Comparison of ENCODE assay signal across 9 mouse cellular contexts in genomic region chr11:98355732-98356299, GRCm38 (mm10). TPM values are rescaled to one million over a fixed set of nuclear protein-coding genes. Genes with fewer than 3 reads are reported as not detected.
DNase-seq lines count a peak whose midpoint lies in the region; ATAC-seq and TF ChIP-seq lines count a peak whose summit lies in the region.
"Had no signal": no experiment of that assay in that cellular context is flagged by ENCODE, and none has a peak within 500 bp of the region (broad histone marks: within the 10 kb centered on the region; RNA-seq: fewer than 3 reads in every experiment).

No protein-coding gene starts in this region.

- no peak for TF ChIP-seq POLR2A in MEL (IDR thresholded peaks at IDR 0.05; ENCODE audit: control insufficient read depth in 1 of 2, insufficient read depth in 1 of 2, low read depth in 1 of 2, low read length in 2 of 2, poor library complexity in 1 of 2)

- peak overlapping the region; percentile 24; the same call in 1 of the 2 replicates for H3K27ac ChIP-seq in MEL (ENCODE audit: control insufficient read depth, low read depth, low read length)
- no peak overlapping the region for H3K27ac ChIP-seq in hindbrain, postnatal 0 days
- peak overlapping the region; percentile 94 for H3K27ac ChIP-seq in lung, embryonic 16.5 days (ENCODE audit: low read length)
- peak overlapping the region; percentile 94; the same call in 1 of the 2 replicates for H3K27ac ChIP-seq in stomach, embryonic 15.5 days

- H3K79me2 ChIP-seq in MEL (ENCODE audit: control insufficient read depth, insufficient read depth, low read length, poor library complexity), result peaks cover 23% of the 10 kb centered on the region

- peaks cover 9 to 28% of the 10 kb centered on the region in 2 experiments for H3K4me1 ChIP-seq in MEL (ENCODE audit: control insufficient read depth in 1 of 2, insufficient read depth in 2 of 2, low read length in 2 of 2)
- H3K4me1 ChIP-seq in hindbrain, postnatal 0 days (ENCODE audit: insufficient read depth, low read length), result peaks cover 7% of the 10 kb centered on the region
- H3K4me1 ChIP-seq in lung, embryonic 16.5 days (replicated peaks; ENCODE audit: control insufficient read depth, insufficient read depth, low read length), result peaks cover 43% of the 10 kb centered on the region
- H3K4me1 ChIP-seq in stomach, embryonic 15.5 days, result peaks cover 48% of the 10 kb centered on the region

- no peak overlapping the region for H3K9ac ChIP-seq in MEL (ENCODE audit: control insufficient read depth, low read depth, low read length, poor library complexity, severe bottlenecking)
- no peak overlapping the region for H3K9ac ChIP-seq in hindbrain, postnatal 0 days (replicated peaks; ENCODE audit: low read length)
- no peak overlapping the region for H3K9ac ChIP-seq in lung, embryonic 16.5 days (ENCODE audit: low read length)
- no peak overlapping the region for H3K9ac ChIP-seq in stomach, embryonic 15.5 days

- peaks cover 0 to 17% of the 10 kb centered on the region in 2 experiments; a peak in 2 of 4 replicates for H3K36me3 ChIP-seq in MEL (ENCODE audit: control insufficient read depth in 1 of 2, insufficient read depth in 2 of 2, low read length in 2 of 2)
- H3K36me3 ChIP-seq in hindbrain, postnatal 0 days (ENCODE audit: insufficient read depth, low read length), result no peaks in the 10 kb centered on the region
- H3K36me3 ChIP-seq in lung, embryonic 16.5 days (ENCODE audit: control insufficient read depth, insufficient read depth, low read length), result no peaks in the 10 kb centered on the region
- no peaks in the 10 kb centered on the region for H3K36me3 ChIP-seq in stomach, embryonic 15.5 days

- no peaks in the 10 kb centered on the region for H3K27me3 ChIP-seq in MEL (ENCODE audit: control insufficient read depth in 1 of 2, insufficient read depth in 2 of 2, low read length in 2 of 2)
- peaks cover 8% of the 10 kb centered on the region; the same call in 1 of the 2 replicates for H3K27me3 ChIP-seq in hindbrain, postnatal 0 days (ENCODE audit: insufficient read depth, low read length)
- H3K27me3 ChIP-seq in lung, embryonic 16.5 days (ENCODE audit: control insufficient read depth, insufficient read depth, low read depth, low read length), result peaks cover 12% of the 10 kb centered on the region
- H3K27me3 ChIP-seq in stomach, embryonic 15.5 days (replicated peaks), result peaks cover 18% of the 10 kb centered on the region; the same call in 1 of the 2 replicates

- 15% methylated on average over 6 of the region's 6 CpGs for WGBS in hindbrain, postnatal 0 days
- 7% methylated on average over 6 of the region's 6 CpGs for WGBS in lung, embryonic 16.5 days
- 9% methylated on average over 6 of the region's 6 CpGs for WGBS in stomach, embryonic 15.5 days

- H3K4me2 ChIP-seq in hindbrain, postnatal 0 days (ENCODE audit: low read depth, low read length), result no peak overlapping the region
- H3K4me2 ChIP-seq in lung, embryonic 16.5 days (ENCODE audit: low read depth, low read length), result no peak overlapping the region
- H3K4me2 ChIP-seq in stomach, embryonic 15.5 days, result no peak overlapping the region

- peak; percentile 30 for TF ChIP-seq RAD21 in MEL (IDR thresholded peaks at IDR 0.05; ENCODE audit: low read depth, low read length)

- no peaks in the 10 kb centered on the region for H3K9me3 ChIP-seq in MEL (replicated peaks; ENCODE audit: insufficient read depth, low read length)
- H3K9me3 ChIP-seq in hindbrain, postnatal 0 days (ENCODE audit: low read length), result no peaks in the 10 kb centered on the region
- H3K9me3 ChIP-seq in lung, embryonic 16.5 days (ENCODE audit: control insufficient read depth, low read length), result no peaks in the 10 kb centered on the region
- H3K9me3 ChIP-seq in stomach, embryonic 15.5 days, result no peaks in the 10 kb centered on the region

- H3K4me3 ChIP-seq in MEL (ENCODE audit: control insufficient read depth in 1 of 2, insufficient read depth in 1 of 2, low read depth in 2 of 2, low read length in 2 of 2), result no peak overlapping the region
- no peak overlapping the region for H3K4me3 ChIP-seq in hindbrain, postnatal 0 days (ENCODE audit: low read length)
- H3K4me3 ChIP-seq in lung, embryonic 16.5 days (ENCODE audit: low read length), result no peak overlapping the region
- no peak overlapping the region for H3K4me3 ChIP-seq in stomach, embryonic 15.5 days (replicated peaks)

- ATAC-seq in hindbrain, postnatal 0 days, result no peak
- no peak for ATAC-seq in lung, embryonic 16.5 days (ENCODE audit: low read depth)
- no peak for ATAC-seq in stomach, embryonic 15.5 days (ENCODE audit: insufficient read depth, low FRiP score, low read depth)

- DNase-seq in left cerebral cortex, adult 18-20 months (ENCODE audit: low spot score in 2 of 2), result peak; percentile 56 to 62
- no peak for DNase-seq in left cerebral cortex, adult 11 months (ENCODE audit: low spot score)
- peak; percentile 96 for DNase-seq in MEL (ENCODE audit: low read depth, low spot score)
- peak; percentile 78 to 79 for DNase-seq in cerebellum, postnatal 14 days
- DNase-seq in hindbrain, postnatal 0 days (ENCODE audit: low spot score), result peak; percentile 88
- no peak for DNase-seq in right cerebral cortex, postnatal 4 days

- peak; percentile 58 to 65 for TF ChIP-seq EP300 in MEL (IDR thresholded peaks at IDR 0.05; ENCODE audit: low read depth in 1 of 2, low read length in 2 of 2)

- peak; percentile 63 to 95 (median 92) for TF ChIP-seq CTCF in MEL (IDR thresholded peaks at IDR 0.05 in 2 of 3, conservative IDR thresholded peaks at IDR 0.05 in 1 of 3; ENCODE audit: control insufficient read depth in 1 of 3, insufficient read depth in 1 of 3, low read depth in 2 of 3, low read length in 3 of 3, poor library complexity in 1 of 3, severe bottlenecking in 1 of 3)
- TF ChIP-seq CTCF in hindbrain, postnatal 0 days (IDR thresholded peaks at IDR 0.05; ENCODE audit: low read depth), result peak; percentile 84

TF ChIP-seq in MEL, 35 proteins besides CTCF, POLR2A, EP300 and RAD21 (continues in another document):
- TF ChIP-seq GABPA (IDR thresholded peaks at IDR 0.05; ENCODE audit: low read depth, low read length), result no peak
- no peak for TF ChIP-seq CHD2 (IDR thresholded peaks at IDR 0.05; ENCODE audit: low read length)
- no peak for TF ChIP-seq TCF12 (IDR thresholded peaks at IDR 0.05; ENCODE audit: low read depth, low read length)
- TF ChIP-seq NRF1 (IDR thresholded peaks at IDR 0.05; ENCODE audit: insufficient read depth, low read depth, low read length, poor library complexity, severe bottlenecking), result no peak
- TF ChIP-seq RCOR1 (IDR thresholded peaks at IDR 0.05; ENCODE audit: low read depth, low read length), result peak; percentile 68; the same call in 1 of the 2 replicates
- peak; percentile 66; the same call in 1 of the 2 replicates for TF ChIP-seq ZNF384 (IDR thresholded peaks at IDR 0.05; ENCODE audit: low read depth, low read length)

RNA-seq across cellular contexts. Expression of gene Stard3, which starts 2.4 kb away (rescaled TPM):
- total RNA-seq in left cerebral cortex, adult 18-20 months (2021), result 10 to 100 TPM; 39.8 to 40.9 TPM
- 61.7 and 62.5 TPM in 2 replicates for total RNA-seq in MEL (2012; rRNA removed)
- 10 to 100 TPM in 1 of 2 experiments, not detected in 1; 53.0 TPM for polyA plus RNA-seq in MEL (2012; ENCODE audit: insufficient read depth in 1 of 2, insufficient read length in 2 of 2, low read depth in 1 of 2, low replicate concordance in 2 of 2, missing spikeins in 1 of 2)
- 44.0 and 52.4 TPM in 2 replicates for total RNA-seq in hindbrain, postnatal 0 days (2014; rRNA removed)
- polyA plus RNA-seq in hindbrain, postnatal 0 days (2015; fragmentation: Nextera tagmentation; extraction: Ambion mirVana), result 28.4 and 31.9 TPM in 2 replicates
- 55.9 and 61.3 TPM in 2 replicates for polyA plus RNA-seq in lung, embryonic 16.5 days (2015; fragmentation: Nextera tagmentation; extraction: Ambion mirVana)
- polyA plus RNA-seq in stomach, embryonic 15.5 days (2015; fragmentation: Nextera tagmentation; extraction: Ambion mirVana), result 41.1 and 46.4 TPM in 2 replicates

RNA-seq across cellular contexts. Expression of gene Ppp1r1b, which starts 7.6 kb away (rescaled TPM):
- total RNA-seq in left cerebral cortex, adult 18-20 months (2021), result 100 to 1,000 TPM; 225 to 310 TPM
- 25.4 and 35.2 TPM in 2 replicates for total RNA-seq in MEL (2012; rRNA removed)
- polyA plus RNA-seq in MEL (2012; ENCODE audit: insufficient read depth in 1 of 2, insufficient read length in 2 of 2, low read depth in 1 of 2, low replicate concordance in 2 of 2, missing spikeins in 1 of 2), result 100 to 1,000 TPM in 1 of 2 experiments, not detected in 1; 114 TPM
- 1.3 and 3.5 TPM in 2 replicates for total RNA-seq in hindbrain, postnatal 0 days (2014; rRNA removed)
- 18.0 and 19.1 TPM in 2 replicates for polyA plus RNA-seq in hindbrain, postnatal 0 days (2015; fragmentation: Nextera tagmentation; extraction: Ambion mirVana)
- polyA plus RNA-seq in lung, embryonic 16.5 days (2015; fragmentation: Nextera tagmentation; extraction: Ambion mirVana), result 5.6 and 6.1 TPM in 2 replicates
- 20.2 and 21.5 TPM in 2 replicates for polyA plus RNA-seq in stomach, embryonic 15.5 days (2015; fragmentation: Nextera tagmentation; extraction: Ambion mirVana)

RNA-seq across cellular contexts. Expression of gene Neurod2, which starts 26.4 kb away (rescaled TPM):
- total RNA-seq in left cerebral cortex, adult 18-20 months (2021), result 10 to 100 TPM; 70.9 to 73.2 TPM
- total RNA-seq in MEL (2012; rRNA removed), result not detected in 2 replicates
- polyA plus RNA-seq in MEL (2012; ENCODE audit: insufficient read depth in 1 of 2, insufficient read length in 2 of 2, low read depth in 1 of 2, low replicate concordance in 2 of 2, missing spikeins in 1 of 2), result not detected
- total RNA-seq in hindbrain, postnatal 0 days (2014; rRNA removed), result 87.0 and 93.2 TPM in 2 replicates
- 30.7 and 34.3 TPM in 2 replicates for polyA plus RNA-seq in hindbrain, postnatal 0 days (2015; fragmentation: Nextera tagmentation; extraction: Ambion mirVana)
- polyA plus RNA-seq in lung, embryonic 16.5 days (2015; fragmentation: Nextera tagmentation; extraction: Ambion mirVana), result 0.06 TPM in 1 of 2 replicates, not detected in the other
- 0.09 and 0.18 TPM in 2 replicates for polyA plus RNA-seq in stomach, embryonic 15.5 days (2015; fragmentation: Nextera tagmentation; extraction: Ambion mirVana)
- polyA plus RNA-seq: heart, embryonic 16.5 days had no signal

RNA-seq across cellular contexts. Expression of gene Tcap, which starts 27.8 kb away (rescaled TPM):
- 1 to 10 TPM; 6.9 to 8.1 TPM for total RNA-seq in left cerebral cortex, adult 18-20 months (2021)
- total RNA-seq in MEL (2012; rRNA removed), result not detected in 2 replicates
- polyA plus RNA-seq in MEL (2012; ENCODE audit: insufficient read depth in 1 of 2, insufficient read length in 2 of 2, low read depth in 1 of 2, low replicate concordance in 2 of 2, missing spikeins in 1 of 2), result under 1 TPM in 1 of 2 experiments, not detected in 1; 0.07 TPM
- total RNA-seq in hindbrain, postnatal 0 days (2014; rRNA removed), result 0.26 and 4.4 TPM in 2 replicates
- not detected in 2 replicates for polyA plus RNA-seq in hindbrain, postnatal 0 days (2015; fragmentation: Nextera tagmentation; extraction: Ambion mirVana)
- polyA plus RNA-seq in lung, embryonic 16.5 days (2015; fragmentation: Nextera tagmentation; extraction: Ambion mirVana), result 6.7 and 8.0 TPM in 2 replicates
- polyA plus RNA-seq in stomach, embryonic 15.5 days (2015; fragmentation: Nextera tagmentation; extraction: Ambion mirVana), result 0.23 and 0.43 TPM in 2 replicates

RNA-seq across cellular contexts. Expression of gene Pnmt, which starts 30.4 kb away (rescaled TPM):
- under 1 TPM; 0.30 to 0.74 TPM for total RNA-seq in left cerebral cortex, adult 18-20 months (2021)
- not detected in 2 replicates for total RNA-seq in MEL (2012; rRNA removed)
- polyA plus RNA-seq in MEL (2012; ENCODE audit: insufficient read depth in 1 of 2, insufficient read length in 2 of 2, low read depth in 1 of 2, low replicate concordance in 2 of 2, missing spikeins in 1 of 2), result not detected
- total RNA-seq in hindbrain, postnatal 0 days (2014; rRNA removed), result 1.2 and 5.4 TPM in 2 replicates
- 5.4 and 5.5 TPM in 2 replicates for polyA plus RNA-seq in hindbrain, postnatal 0 days (2015; fragmentation: Nextera tagmentation; extraction: Ambion mirVana)
- polyA plus RNA-seq in lung, embryonic 16.5 days (2015; fragmentation: Nextera tagmentation; extraction: Ambion mirVana), result 0.13 TPM in 1 of 2 replicates, not detected in the other
- 0.22 TPM in 1 of 2 replicates, not detected in the other for polyA plus RNA-seq in stomach, embryonic 15.5 days (2015; fragmentation: Nextera tagmentation; extraction: Ambion mirVana)

Comparison
In these comparisons a context has a peak if more than half of its experiments do, and no peak if none do; other contexts are left out.
1. DNase-seq: peak in left cerebral cortex, adult 18-20 months (2 of 2), MEL (single experiment), cerebellum, postnatal 14 days (2 of 2) and hindbrain, postnatal 0 days (single experiment); none in left cerebral cortex, adult 11 months (single experiment) and right cerebral cortex, postnatal 4 days (single experiment).
2. RNA of gene Neurod2, which starts 26.4 kb away (polyA plus RNA-seq): 30.7 to 34.3 TPM in hindbrain, postnatal 0 days; 0.09 to 0.18 TPM in stomach, embryonic 15.5 days, not detected in MEL and 0.06 TPM in lung, embryonic 16.5 days; every median in the first group is over 10 times any median in the second.